ENCODE assay signal across 8 mouse cellular contexts in the genomic region with DNA sequence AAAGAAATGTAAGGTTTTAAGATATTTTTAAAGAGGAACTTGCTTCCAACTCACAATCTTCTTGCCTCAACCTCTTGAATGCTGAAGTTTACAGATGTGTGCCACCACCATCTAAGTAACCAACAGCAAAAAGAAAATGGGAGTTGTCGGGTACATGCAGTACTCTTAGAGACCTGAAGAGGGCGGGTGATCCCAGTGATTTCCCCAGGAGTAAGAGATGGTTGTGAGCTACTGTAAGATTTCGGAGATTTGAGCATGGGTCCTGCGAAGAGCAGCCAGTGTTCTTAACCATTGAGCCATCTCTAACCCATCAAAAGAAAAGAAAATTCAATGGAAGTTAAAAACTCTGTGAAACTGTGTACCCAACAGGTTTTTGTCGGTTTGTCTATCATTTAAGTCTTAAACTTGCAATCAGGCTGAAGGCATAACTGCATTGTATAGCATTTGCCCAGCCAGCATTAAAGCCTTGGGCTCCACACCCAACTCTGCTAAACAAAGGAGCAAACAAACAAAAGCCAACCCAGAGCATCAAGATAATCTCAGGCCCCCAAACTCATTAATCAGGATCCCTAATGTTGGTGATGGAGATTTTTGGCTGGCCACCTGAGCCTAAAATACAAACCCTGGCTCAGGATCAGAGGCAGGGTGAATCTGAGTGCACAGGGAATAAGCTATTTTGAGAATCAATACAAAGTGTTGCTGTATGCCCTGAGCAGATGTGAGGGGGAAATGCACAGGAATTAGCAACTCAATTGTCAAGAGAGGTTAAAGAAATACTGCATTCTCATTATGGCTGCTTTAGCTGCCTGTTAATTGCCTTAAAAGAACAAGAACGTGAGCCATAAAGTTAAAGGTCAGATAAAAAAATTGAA.
DNase-seq lines count a peak whose midpoint lies in the region; ATAC-seq and TF ChIP-seq lines count a peak whose summit lies in the region.

No protein-coding gene starts in this region.

- no peaks in the 10 kb centered on the region for H3K9me3 ChIP-seq in lung, embryonic 14.5 days (ENCODE audit: low read depth, low read length)

- no peak for DNase-seq in cerebellum, adult 11-12 months
- DNase-seq in right cerebral cortex, adult 2 months (ENCODE audit: low spot score in 2 of 2), result peak; percentile 17 to 26
- DNase-seq in right cerebral cortex, postnatal 25 days, result no peak
- peak; percentile 19 to 25 for DNase-seq in cerebellum, postnatal 36 days
- peak; percentile 66 for DNase-seq in induced T-regulatory cell, adult 2 months (ENCODE audit: low read depth)
- DNase-seq in lung, embryonic 14.5 days, result peak; percentile 59
- DNase-seq in spleen, postnatal 14 days (ENCODE audit: low spot score in 2 of 2), result peak; percentile 10 to 35

- H3K4me1 ChIP-seq in lung, embryonic 14.5 days (ENCODE audit: insufficient read depth), result no peaks in the 10 kb centered on the region

- no peak overlapping the region for H3K9ac ChIP-seq in lung, embryonic 14.5 days

- H3K27me3 ChIP-seq in lung, embryonic 14.5 days (ENCODE audit: insufficient read depth, low read length), result no peaks in the 10 kb centered on the region

- H3K4me3 ChIP-seq in lung, embryonic 14.5 days (ENCODE audit: low read depth, low read length), result no peak overlapping the region

- TF ChIP-seq CTCF in lung, embryonic 14.5 days (IDR thresholded peaks at IDR 0.05; ENCODE audit: low read depth), result peak; percentile 65

- H3K27ac ChIP-seq in lung, embryonic 14.5 days (ENCODE audit: low read depth), result no peak overlapping the region

- no peak overlapping the region for H3K4me2 ChIP-seq in lung, embryonic 14.5 days

- H3K36me3 ChIP-seq in lung, embryonic 14.5 days (ENCODE audit: insufficient read depth), result no peaks in the 10 kb centered on the region

- 0 out of 2 replicates have a peak, but pooled peaks have one; percentile 36 for ATAC-seq in cerebellum, adult (ENCODE audit: insufficient number of reproducible peaks, low FRiP score, low TSS enrichment)
- ATAC-seq in lung, embryonic 14.5 days (ENCODE audit: insufficient read depth), result peak; percentile 47

- 40% methylated on average over 6 of the region's 6 CpGs for WGBS in lung, embryonic 14.5 days

Comparison
In these comparisons a context has a peak if more than half of its experiments do, and no peak if none do; other contexts are left out.
1. DNase-seq: peak in right cerebral cortex, adult 2 months (2 of 2), cerebellum, postnatal 36 days (2 of 2), induced T-regulatory cell, adult 2 months (single experiment), lung, embryonic 14.5 days (single experiment) and spleen, postnatal 14 days (2 of 2); none in cerebellum, adult 11-12 months (single experiment) and right cerebral cortex, postnatal 25 days (single experiment).